Mouse (Mus musculus) embryonic stem cell, embryonic (primary cell): Measurements from ENCODE around the gene Rab7.

Experiments
- CTCF ChIA-PET, 4 experiments: fragments of 300-600 bp in 2 of 4; fragments of 350-600 bp in 2 of 4; sonication (Branson Sonifier 250); formaldehyde crosslinking; loops; one replicate each; lab custom pipeline; 2022; ENCODE audit warnings: inconsistent platforms in 2 of 4; lab: Charles Lee
- POLR2A ChIA-PET, 4 experiments: fragments of 300-600 bp in 2 of 4; fragments of 350-600 bp in 2 of 4; sonication (Branson Sonifier 250); formaldehyde crosslinking; loops; one replicate each; lab custom pipeline; 2022; ENCODE audit warnings: antibody characterized with exemption in 4 of 4, inconsistent platforms in 1 of 4; lab: Charles Lee

The Rab7 gene

DNA sequence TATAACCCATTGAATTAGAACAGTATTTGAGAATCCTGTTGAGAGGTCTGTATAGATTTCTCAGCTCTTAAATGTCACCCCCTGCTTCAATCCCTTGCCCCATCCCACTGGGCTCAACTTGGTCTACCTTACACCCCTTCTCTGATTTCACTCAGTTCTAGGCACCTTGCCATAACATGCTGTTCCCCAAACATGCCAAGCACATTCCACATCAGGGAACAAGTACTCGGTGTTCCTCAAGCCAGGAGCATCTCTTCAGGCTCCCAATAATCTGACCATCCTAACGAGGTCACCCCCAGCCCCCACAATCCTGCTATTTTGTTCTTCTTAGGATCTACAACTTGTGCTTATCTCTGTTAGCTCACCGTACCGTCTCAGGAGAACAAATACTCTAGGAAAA is 17.3 kb upstream of the Rab7 start:
- ChIA-PET CTCF (interaction anchor here in 2 of 4 experiments (1.0 to 2.1 kb wide), 3 partner anchors 13 to 68 kb away, joined by 3 to 9 read pairs (median 4); no protein-coding TSS in a partner anchor), POLR2A (interaction anchor here in 3 of 4 experiments (0.7 to 10.7 kb wide), 18 partner anchors 8 to 216 kb away, joined by 3 to 185 read pairs (median 6); partner anchors contain the start of genes Rab7 (in 3 of the 3) and Rpn1 (in 1 of the 3))

DNA sequence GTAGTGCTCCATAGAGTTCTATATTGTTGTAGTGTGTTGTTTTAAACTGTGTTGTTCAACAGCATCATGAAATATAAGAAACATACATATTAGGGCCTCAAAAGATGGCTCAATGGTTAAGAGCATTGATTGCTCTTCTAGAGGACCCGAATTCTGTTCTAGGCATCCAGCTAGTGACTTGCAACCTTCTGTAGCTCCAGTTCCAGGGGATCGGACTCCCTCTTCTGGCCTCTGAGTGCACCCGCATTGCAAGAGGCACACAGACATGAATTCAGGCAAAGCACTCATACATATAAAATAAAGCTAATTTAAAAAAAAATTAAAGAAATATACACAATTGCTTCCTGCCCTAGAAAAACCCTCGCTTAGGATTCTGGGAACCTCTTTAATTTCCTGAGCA is 16.3 kb upstream of the Rab7 start:
- CTCF ChIA-PET: interaction anchor here in 3 of 4 experiments (0.6 to 2.1 kb wide), 10 partner anchors 9 to 156 kb away, joined by 3 to 9 read pairs (median 3); no protein-coding TSS in a partner anchor

DNA sequence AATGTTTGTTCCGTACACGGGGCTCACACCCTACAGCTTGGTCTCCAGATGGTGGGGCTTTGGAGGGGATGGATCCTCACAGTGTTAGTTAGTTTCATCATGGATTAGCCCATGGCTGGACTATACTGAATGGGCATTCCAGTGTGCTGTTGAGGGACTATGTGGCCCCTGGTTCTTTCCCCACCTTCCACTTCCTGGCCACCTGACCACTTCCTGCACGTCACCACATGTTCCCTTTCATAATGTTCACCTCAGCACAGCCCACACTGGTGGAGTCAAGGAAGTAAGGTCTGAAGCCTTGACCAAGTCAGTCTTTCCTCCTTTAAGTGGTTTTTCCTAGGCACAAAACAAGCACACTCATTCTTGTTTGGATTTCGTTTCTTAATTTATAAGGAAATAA is 15.5 kb upstream of the Rab7 start:
- ChIA-PET POLR2A (interaction anchor here (0.6 to 10.7 kb wide), 37 partner anchors 10 to 835 kb away, joined by 3 to 185 read pairs (median 7); partner anchors contain the start of genes Rab7 (in 4 of the 4), Rpn1 (in 2 of the 4), H1fx (in 1 of the 4) and Hmces (in 1 of the 4)), CTCF (interaction anchor here in 2 of 4 experiments (1.0 to 2.1 kb wide), 3 partner anchors 14 to 66 kb away, joined by 3 to 9 read pairs (median 4); no protein-coding TSS in a partner anchor)

More for the DNA sequence above, 16.3 kb upstream of the Rab7 start:
- POLR2A ChIA-PET: interaction anchor here in 3 of 4 experiments (0.5 to 10.7 kb wide), 21 partner anchors 9 to 402 kb away, joined by 3 to 185 read pairs (median 5); partner anchors contain the start of genes Rab7 (in 3 of the 3) and Rpn1 (in 1 of the 3)

DNA sequence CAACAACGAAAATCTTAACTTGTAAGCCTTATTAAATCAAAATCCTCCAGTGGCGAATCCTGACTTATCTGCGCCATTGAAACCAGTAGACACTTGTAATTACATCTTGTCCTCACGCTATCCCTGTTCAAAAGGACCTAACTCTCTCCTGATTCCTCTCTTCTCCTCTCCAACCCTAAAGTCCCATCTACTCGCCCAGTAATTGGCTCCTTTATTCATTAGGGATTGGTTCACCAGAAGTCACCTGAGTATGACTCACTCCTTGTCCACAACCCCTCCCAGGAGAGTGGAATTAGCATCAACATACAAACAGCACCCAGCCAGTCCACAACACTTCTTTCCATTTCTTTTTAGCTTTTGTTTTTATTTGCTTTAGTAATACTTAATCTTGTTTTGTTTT is 14.8 kb upstream of the Rab7 start:
- ChIA-PET CTCF (interaction anchor here in 1 of 4 experiments (1.2 kb wide), 1 partner anchor 62 kb away, joined by 4 read pairs; no protein-coding TSS in a partner anchor), POLR2A (interaction anchor here (0.6 to 10.7 kb wide), 43 partner anchors 9 to 836 kb away, joined by 3 to 185 read pairs (median 5); partner anchors contain the start of genes Rab7 (in 4 of the 4), Rpn1 (in 2 of the 4), H1fx (in 1 of the 4) and Hmces (in 1 of the 4))

DNA sequence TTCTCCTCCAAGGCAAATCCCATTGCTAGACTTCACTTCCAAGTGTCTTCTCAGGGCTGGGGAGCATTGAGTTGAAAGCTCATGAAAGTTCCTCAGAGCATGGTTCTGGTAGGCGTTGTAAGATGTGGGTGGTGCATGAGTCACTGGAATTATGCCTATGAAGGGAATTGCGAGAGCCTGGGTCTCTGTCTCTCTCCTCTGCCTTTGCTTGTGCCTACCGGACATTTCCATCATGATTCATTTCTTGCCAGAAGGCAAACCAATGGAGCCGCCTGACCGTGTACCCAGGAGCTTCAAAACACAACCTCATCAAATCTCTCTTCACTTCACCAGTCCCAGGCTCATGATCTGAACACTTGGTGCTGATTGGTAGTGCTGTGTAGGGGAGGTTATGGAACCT is 11.8 kb upstream of the Rab7 start:
- POLR2A ChIA-PET: interaction anchor here in 3 of 4 experiments (1.2 to 11.0 kb wide), 9 partner anchors 9 to 56 kb away, joined by 3 to 96 read pairs (median 5); partner anchors contain the start of genes Rab7 (in 3 of the 3) and Rpn1 (in 1 of the 3)
- CTCF ChIA-PET: no interaction called here

DNA sequence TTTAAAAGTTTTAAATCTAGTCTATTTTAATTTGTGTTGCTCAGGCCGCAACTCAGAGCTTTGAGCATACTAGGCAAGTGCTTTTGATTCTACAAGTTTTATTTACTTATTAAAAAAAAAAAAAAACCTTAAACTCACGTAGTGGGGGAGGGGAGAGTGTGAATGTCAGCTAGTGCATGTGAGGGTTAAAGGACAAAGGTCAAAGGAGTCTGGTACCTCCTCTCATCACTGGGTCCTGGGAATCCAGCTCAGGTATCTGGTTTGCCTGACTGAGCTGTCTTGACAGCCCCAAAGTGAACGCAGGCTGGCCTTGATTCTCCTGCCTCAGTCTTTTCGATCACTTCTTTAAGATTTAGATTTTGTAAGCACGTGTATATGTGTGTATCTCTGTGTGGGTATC is 10.6 kb upstream of the Rab7 start:
- CTCF ChIA-PET: no interaction called here
- POLR2A ChIA-PET: interaction anchor here in 3 of 4 experiments (0.6 to 11.0 kb wide), 17 partner anchors 9 to 256 kb away, joined by 3 to 96 read pairs (median 4); partner anchors contain the start of genes Rab7 (in 2 of the 3) and Rpn1 (in 1 of the 3)

DNA sequence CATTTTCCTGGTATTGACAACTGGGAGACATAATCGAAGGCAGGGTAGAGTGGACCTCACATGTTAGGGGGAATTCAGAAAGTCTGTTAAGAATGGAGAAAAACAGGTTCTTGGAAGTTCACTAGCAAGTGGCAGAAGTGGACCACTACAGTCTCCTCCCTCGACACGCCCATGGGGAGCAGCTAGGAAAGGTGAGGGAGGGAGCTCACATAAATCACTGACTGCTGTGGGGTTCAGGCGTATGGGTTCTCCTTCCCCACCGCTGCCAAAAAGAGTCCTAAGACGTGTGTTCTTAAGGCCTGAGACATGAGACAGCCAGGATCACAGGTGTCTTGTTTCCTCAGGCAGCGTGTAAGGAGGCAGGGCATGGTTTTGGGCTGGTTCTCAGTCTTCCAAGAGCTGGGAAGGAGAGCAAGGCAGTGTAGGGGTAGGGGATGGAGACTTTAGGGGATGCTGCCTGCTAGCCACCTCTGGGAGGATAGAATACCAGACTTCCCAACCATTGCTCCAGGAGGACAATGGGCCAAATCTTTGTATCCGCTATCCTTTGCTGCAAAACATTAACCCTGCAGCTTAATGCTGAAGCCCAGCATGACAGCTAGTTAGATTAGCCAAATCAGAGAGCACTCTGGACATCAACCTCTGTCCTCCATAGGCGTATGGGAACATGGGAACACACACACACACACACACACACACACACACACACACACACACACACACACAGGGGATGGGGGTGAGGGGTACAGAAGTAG is 9.2 kb upstream of the Rab7 start:
- POLR2A ChIA-PET: interaction anchor here (0.6 to 11.0 kb wide), 23 partner anchors 9 to 1641 kb away, joined by 3 to 96 read pairs (median 3); partner anchors contain the start of genes Rab7 (in 3 of the 4) and Rpn1 (in 2 of the 4)

DNA sequence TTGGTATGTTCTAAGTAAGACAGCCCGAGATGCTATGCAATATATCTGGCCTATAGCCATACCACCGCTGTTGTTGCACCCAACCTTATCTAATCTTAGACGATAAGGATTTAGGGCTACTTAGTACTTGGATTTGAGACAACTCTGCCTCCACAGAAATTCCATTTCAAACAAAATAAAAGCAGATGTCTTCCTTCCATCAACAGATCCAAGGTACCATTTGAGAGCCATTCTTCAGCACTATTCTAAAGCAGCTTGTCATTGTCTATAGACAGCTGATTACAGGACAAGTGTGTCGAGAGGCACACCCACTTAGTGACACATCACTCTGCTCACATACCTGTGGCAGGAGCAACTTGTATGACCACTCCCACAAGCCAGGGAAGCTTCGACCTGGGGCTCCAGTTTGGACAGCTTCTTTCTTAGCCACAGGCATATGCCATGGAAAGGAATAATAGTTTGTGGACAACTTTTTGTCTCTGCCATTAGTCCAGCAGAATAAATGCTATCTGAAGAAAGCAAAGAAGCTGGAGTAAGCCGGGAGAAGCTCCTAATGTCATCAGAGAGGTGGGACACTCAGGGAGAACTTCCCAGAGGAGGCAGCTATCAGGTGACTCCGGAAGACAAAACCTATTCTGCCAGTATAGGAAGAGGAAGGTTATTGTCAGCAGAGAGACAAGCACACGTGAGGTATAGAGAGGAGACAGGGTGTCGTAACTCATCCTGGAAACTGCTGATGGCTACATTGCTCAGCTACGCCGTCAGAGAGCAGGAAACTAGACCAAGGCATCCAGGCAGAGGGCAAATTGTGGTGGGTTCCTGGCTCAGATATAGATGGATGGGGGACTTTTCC is 8.4 kb upstream of the Rab7 start:
- ChIA-PET CTCF (interaction anchor here in 1 of 4 experiments (0.8 kb wide), 1 partner anchor 21 kb away, joined by 3 read pairs; no protein-coding TSS in a partner anchor), POLR2A (interaction anchor here (0.6 to 11.0 kb wide), 26 partner anchors 8 to 1640 kb away, joined by 3 to 96 read pairs (median 3); partner anchors contain the start of genes Rab7 (in 3 of the 4) and Rpn1 (in 2 of the 4))

More for the DNA sequence above, 9.2 kb upstream of the Rab7 start:
- CTCF ChIA-PET: interaction anchor here in 2 of 4 experiments (0.7 to 0.8 kb wide), 2 partner anchors 21 to 67 kb away, joined by 3 read pairs; no protein-coding TSS in a partner anchor

DNA sequence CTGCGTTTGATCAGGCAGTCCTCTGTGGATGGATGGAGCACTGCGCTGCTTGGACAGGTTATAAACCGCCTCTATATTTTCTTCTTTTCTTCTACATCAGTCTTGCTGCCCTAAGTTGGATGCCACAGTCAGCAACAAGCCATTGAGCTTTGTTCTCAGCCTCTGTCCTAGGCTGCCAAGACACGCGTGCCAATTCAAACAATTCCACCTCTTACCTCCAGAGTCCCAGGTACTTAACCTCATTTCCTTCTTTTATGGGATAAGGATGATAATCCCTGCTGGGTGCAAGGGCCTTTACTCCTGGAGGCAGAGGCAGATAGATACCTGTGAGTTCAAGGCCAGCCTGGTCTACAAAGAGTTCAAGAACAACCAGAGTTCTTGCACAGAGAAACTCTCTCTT is 6.1 kb upstream of the Rab7 start:
- ChIA-PET POLR2A (interaction anchor here in 3 of 4 experiments (0.6 to 11.0 kb wide), 8 partner anchors 8 to 24 kb away, joined by 3 to 185 read pairs (median 6); no protein-coding TSS in a partner anchor), CTCF (no interaction called here)

DNA sequence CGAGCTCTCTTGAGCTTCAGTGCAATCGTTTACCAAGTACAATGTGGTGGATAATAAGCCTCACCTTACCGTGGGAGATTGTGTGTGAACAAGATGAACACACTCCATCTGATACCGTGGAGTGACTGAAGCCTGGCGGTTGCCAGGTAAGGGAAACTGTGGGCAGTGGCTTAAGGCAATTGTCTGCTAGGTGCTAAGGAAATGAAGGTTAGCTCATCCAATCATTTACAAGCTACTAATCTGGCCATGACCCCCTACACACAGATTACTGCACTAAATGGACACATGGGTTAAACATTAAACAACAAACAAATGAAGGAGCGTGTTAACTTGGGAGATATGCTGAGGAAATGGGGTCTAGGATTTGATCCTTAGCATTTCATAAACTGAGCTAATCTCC is 3.9 kb upstream of the Rab7 start:
- POLR2A ChIA-PET: interaction anchor here in 3 of 4 experiments (0.6 to 11.0 kb wide), 19 partner anchors 10 to 202 kb away, joined by 3 to 185 read pairs (median 4); partner anchors contain the start of gene Rpn1 (in 1 of the 3)
- CTCF ChIA-PET: interaction anchor here in 2 of 4 experiments (0.7 to 1.2 kb wide), 3 partner anchors 13 to 26 kb away, joined by 3 to 4 read pairs (median 3); no protein-coding TSS in a partner anchor

DNA sequence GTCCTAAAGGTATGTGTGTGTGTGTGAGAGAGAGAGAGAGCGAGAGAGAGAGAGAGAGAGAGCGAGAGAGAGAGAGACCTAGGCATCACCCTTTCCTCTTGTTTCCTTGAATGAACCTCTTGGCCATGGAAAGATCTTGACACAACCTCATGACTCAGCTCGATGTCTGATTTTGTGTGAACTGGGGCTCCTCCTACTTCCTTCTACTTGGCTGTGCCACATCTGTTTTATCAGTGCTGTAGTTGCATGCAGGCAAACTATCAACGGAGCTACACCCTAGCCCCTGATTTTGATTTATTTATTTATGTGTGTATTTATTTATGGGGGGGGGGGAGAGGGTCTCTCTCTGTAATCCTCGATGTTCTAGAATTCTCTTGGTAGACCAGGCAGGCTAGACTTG is 2.8 kb upstream of the Rab7 start:
- ChIA-PET POLR2A (interaction anchor here in 3 of 4 experiments (0.5 to 11.0 kb wide), 14 partner anchors 9 to 925 kb away, joined by 3 to 185 read pairs (median 4); no protein-coding TSS in a partner anchor), CTCF (interaction anchor here in 1 of 4 experiments (0.6 kb wide), 1 partner anchor 23 kb away, joined by 3 read pairs; no protein-coding TSS in a partner anchor)

DNA sequence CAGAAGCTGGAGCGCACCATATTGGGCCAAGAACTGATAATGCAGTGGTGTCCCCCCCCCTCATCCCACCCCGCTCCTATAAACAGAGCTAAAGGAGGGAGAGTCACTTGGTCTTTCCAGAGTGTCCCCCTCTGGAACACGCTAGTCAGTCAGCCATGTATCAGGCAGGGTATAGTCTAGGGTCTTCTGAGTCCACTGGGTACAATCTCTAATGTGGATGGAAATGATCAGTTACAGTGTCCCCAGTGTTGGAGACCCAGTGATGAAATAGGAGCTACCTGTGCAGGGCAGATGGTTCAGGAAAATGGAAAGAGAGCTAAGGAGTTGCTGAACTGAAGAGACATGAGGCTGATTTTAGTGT is 316 bp upstream of the Rab7 start:
- CTCF ChIA-PET: interaction anchor here in 3 of 4 experiments (0.6 to 1.9 kb wide), 5 partner anchors 14 to 1068 kb away, joined by 3 to 8 read pairs (median 3); no protein-coding TSS in a partner anchor
- POLR2A ChIA-PET: interaction anchor here (0.6 to 8.5 kb wide), 115 partner anchors 8 to 797 kb away, joined by 3 to 185 read pairs (median 5); partner anchors contain the start of genes Rab43 (in 3 of the 4), Rpn1 (in 3 of the 4), Copg1 (in 2 of the 4) and H1fx (in 2 of the 4)

DNA sequence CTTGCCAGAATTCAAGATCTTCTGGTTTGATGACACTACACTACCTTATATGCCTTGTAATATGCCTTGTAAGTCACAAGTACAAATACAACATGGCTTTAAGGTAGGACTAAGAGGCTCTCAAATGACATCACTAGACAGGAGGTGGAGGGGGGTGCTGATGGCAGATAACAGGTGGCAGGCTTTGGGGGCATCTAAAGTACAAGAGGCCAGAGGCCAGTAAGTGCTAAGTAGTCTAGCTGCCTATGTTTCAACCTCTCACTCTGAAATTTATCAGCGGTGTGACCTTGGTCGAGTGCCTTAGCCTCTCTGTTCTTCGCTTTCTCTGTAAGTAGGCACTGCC is 865 bp downstream of the Rab7 start:
- ChIA-PET CTCF (interaction anchor here in 2 of 4 experiments (0.9 to 1.9 kb wide), 3 partner anchors 22 to 46 kb away, joined by 3 to 8 read pairs (median 3); no protein-coding TSS in a partner anchor), POLR2A (interaction anchor here (0.7 to 8.5 kb wide), 85 partner anchors 9 to 1064 kb away, joined by 3 to 185 read pairs (median 6); partner anchors contain the start of genes Rpn1 (in 3 of the 4), H1fx (in 2 of the 4), Isy1 (in 2 of the 4) and Abtb1 (in 1 of the 4))

DNA sequence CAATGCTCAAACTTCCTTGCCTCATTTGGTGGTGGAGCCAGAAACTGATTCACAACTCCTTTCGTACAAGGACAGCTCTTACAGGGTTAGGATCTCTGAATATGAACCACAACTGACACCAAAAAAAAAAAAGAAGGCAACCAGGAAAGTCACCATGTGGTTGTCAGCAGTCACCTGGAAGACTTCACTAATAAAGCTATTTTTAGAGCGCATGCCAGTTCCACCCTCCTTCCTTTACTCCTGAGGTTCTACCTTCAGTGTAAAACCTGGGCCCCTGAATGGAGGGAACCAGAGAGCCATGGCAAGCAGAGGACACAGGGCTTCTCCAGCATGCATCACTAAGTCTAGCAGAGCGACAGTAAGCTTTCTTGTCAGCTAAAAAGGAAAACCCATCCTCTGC is 2.7 kb downstream of the Rab7 start:
- ChIA-PET POLR2A (interaction anchor here in 3 of 4 experiments (0.6 to 8.1 kb wide), 18 partner anchors 9 to 124 kb away, joined by 3 to 96 read pairs (median 4); partner anchors contain the start of gene Rpn1 (in 2 of the 3)), CTCF (no interaction called here)

DNA sequence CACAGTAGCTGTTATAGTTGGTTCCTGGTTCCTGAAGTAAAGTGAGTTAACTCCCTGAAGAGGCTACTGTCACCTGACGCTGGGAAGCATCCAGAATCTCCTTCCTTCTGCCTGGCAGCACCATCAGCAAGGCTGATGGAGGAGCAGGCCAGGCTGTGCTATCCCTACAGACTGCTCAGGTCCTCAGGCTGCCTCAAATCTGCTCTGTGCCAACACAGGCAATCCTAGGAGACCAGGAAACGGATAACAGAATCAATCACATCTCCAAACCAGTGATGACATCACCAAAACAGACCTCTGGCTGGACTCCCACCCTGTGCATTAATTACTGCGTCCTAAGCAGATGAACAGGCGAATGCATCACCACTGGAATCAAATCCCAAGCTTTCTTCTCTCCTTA is 3.8 kb downstream of the Rab7 start:
- POLR2A ChIA-PET: interaction anchor here in 2 of 4 experiments (0.8 to 8.1 kb wide), 9 partner anchors 11 to 49 kb away, joined by 3 to 96 read pairs (median 5); no protein-coding TSS in a partner anchor

DNA sequence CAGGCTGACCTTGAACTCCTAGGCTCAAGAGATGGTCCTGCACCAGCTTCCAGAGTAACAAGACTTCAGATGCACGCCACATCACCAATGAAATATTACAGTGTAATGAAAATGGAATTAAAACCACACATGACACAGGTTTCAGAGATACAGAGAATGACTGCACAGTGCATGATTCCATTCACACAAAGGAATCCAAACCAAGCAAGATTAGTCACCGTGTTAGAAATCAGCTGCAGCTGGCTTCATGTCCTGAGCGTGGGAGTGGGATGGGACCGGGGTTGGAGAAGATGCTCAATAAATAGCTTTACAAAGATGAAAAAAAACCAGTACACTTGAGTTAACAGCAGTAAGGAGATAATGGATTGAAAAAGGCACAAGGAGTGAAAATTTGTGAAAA is 5.6 kb downstream of the Rab7 start:
- POLR2A ChIA-PET: interaction anchor here (0.6 to 8.1 kb wide), 26 partner anchors 10 to 209 kb away, joined by 3 to 96 read pairs (median 7); partner anchors contain the start of gene Isy1 (in 1 of the 4)
- CTCF ChIA-PET: interaction anchor here in 1 of 4 experiments (1.9 kb wide), 1 partner anchor 41 kb away, joined by 5 read pairs; no protein-coding TSS in a partner anchor

More for the DNA sequence above, 3.8 kb downstream of the Rab7 start:
- CTCF ChIA-PET: interaction anchor here in 1 of 4 experiments (0.5 kb wide), 1 partner anchor 855 kb away, joined by 4 read pairs; no protein-coding TSS in a partner anchor
